Mouse (Mus musculus): ENCODE data around the gene Sh3bgr. TPM values are rescaled to one million over a fixed set of nuclear protein-coding genes. Genes with fewer than 3 reads are reported as not detected.

Sh3bgr gene
- polyA plus RNA-seq, 1 experiment from 2014 or later: 1.1 TPM

DNA sequence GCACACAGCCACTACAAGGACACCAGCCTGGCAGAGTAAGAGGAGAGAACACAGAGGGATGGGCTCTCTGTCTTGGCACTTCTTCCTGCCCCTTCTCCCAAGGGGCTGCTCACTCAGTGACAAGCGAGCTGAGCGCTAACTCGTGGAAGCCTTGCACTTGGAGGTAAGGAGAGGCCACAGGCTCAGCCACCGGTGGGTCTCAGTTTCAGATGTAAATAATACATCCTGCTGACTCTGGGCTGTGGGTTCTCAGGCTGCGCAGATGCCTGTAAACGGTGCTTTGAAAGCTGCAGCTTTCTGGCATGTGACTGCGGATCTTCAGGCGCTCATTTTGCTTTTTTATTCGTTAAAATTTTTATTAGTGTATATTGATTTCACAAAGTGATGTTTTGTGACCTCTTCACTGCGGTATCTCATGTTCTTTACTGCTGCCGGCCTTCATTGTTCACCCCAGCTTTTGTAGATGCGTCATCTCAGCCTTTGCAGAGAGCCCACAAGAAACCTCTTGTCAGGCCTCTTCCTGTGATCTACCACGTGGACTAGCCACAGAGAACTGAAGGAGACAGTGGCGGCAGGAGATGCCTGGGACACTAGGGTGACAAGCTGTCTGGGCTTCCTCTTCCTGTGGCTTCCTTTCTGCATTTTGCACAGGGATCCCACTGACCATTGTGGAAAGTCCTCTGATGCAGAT is 72.8 kb downstream of the Sh3bgr start:
- Histone ChIP-seq H3K27ac (no peak overlapping the region), H3K4me3 (no peak overlapping the region), H3K36me3 (no peaks in the 10 kb centered on the region), H3K9me3 (replicated peaks) (no peaks in the 10 kb centered on the region), H3K4me1 (no peaks in the 10 kb centered on the region), H3K27me3 (ENCODE audit: low read depth, poor library complexity, severe bottlenecking) (no peaks in the 10 kb centered on the region)
- WGBS: 71% methylated on average over 14 of the region's 14 CpGs
- DNase-seq (ENCODE audit: low spot score): no peak

DNA sequence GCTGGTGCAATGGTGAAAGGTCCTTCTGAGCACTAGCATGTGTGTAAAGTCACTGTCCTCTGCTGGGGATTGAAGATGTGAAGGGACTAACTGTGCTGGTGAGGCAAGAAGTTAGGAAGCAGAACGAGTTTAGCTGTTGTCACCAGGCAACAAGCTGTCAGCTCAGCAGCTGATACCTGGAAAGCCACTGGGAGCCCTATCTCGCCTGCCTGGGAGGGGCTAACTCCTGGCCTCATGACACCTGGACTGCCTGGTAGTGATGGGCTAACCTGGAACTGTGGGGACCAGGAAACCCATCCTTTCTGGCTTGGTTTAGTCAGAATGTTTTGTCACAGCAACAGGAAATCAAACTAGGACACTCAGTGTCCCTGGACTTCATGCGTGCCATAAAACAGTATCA is 76.3 kb downstream of the Sh3bgr start:
- Histone ChIP-seq H3K36me3 (no peaks in the 10 kb centered on the region), H3K27me3 (ENCODE audit: low read depth, poor library complexity, severe bottlenecking) (peaks cover 34% of the 10 kb centered on the region), H3K4me1 (peaks cover 15% of the 10 kb centered on the region), H3K9me3 (replicated peaks) (no peaks in the 10 kb centered on the region), H3K4me3 (no peak overlapping the region), H3K27ac (no peak overlapping the region)
- DNase-seq (ENCODE audit: low spot score): no peak
- WGBS: 70% methylated on average over 3 of the region's 3 CpGs

Other genes with a start within 250 kb of the Sh3bgr start
- gene Psmg1, start 209.5 kb upstream of the Sh3bgr start, polyA plus RNA-seq (2016; fragmentation: Nextera tagmentation; extraction: Ambion mirVana): 139 and 149 TPM in 2 replicates
- gene Brwd1, start 117.9 kb upstream of the Sh3bgr start, polyA plus RNA-seq (2016; fragmentation: Nextera tagmentation; extraction: Ambion mirVana): 123 and 146 TPM in 2 replicates
- gene Hmgn1, start 72.7 kb upstream of the Sh3bgr start, polyA plus RNA-seq (2016; fragmentation: Nextera tagmentation; extraction: Ambion mirVana): 979 and 1,015 TPM in 2 replicates
- 78.2 and 79.6 TPM in 2 replicates for gene Wrb, start 55.0 kb upstream of the Sh3bgr start, polyA plus RNA-seq (2016; fragmentation: Nextera tagmentation; extraction: Ambion mirVana)
- 0.70 and 0.73 TPM in 2 replicates for gene Lca5l, start 8.2 kb upstream of the Sh3bgr start, polyA plus RNA-seq (2016; fragmentation: Nextera tagmentation; extraction: Ambion mirVana)
- gene B3galt5, start 35.4 kb downstream of the Sh3bgr start, polyA plus RNA-seq (2016; fragmentation: Nextera tagmentation; extraction: Ambion mirVana): 0.16 TPM in 1 of 2 replicates, not detected in the other
- gene Itgb2l, start 243.2 kb downstream of the Sh3bgr start, polyA plus RNA-seq (2016; fragmentation: Nextera tagmentation; extraction: Ambion mirVana): 0.11 TPM in 1 of 2 replicates, not detected in the other